29 mouse cellular contexts compared by ENCODE assay signal in genomic region chr10:60670166-60670565, GRCm38 (mm10). TPM values are rescaled to one million over a fixed set of nuclear protein-coding genes. Genes with fewer than 3 reads are reported as not detected.
A peak's percentile ranks its signal among the peaks of the same experiment; 100 is the strongest.
DNase-seq lines count a peak whose midpoint lies in the region; ATAC-seq and TF ChIP-seq lines count a peak whose summit lies in the region.
"Had no signal": no experiment of that assay in that cellular context is flagged by ENCODE, and none has a peak within 500 bp of the region (broad histone marks: within the 10 kb centered on the region; RNA-seq: fewer than 3 reads in every experiment).

No protein-coding gene starts in this region.

- no peak for TF ChIP-seq CTCF in gastrocnemius, adult 2 months (IDR thresholded peaks at IDR 0.05)

- H3K4me3 ChIP-seq in gastrocnemius, adult 2 months: no peak overlapping the region
- H3K4me3 ChIP-seq in heart, embryonic 11.5 days (ENCODE audit: low read depth, low read length): no peak overlapping the region
- H3K4me3 ChIP-seq: erythroblast, embryonic 14.5 days; heart, embryonic 15.5 days; hindbrain, embryonic 10.5 days; hindbrain, embryonic 15.5 days; limb, embryonic 13.5 days; lung, embryonic 15.5 days; midbrain, embryonic 13.5 days; neural tube, embryonic 13.5 days had no signal

- H3K4me1 ChIP-seq in heart, embryonic 11.5 days (ENCODE audit: control insufficient read depth, insufficient read depth, low read length): no peaks in the 10 kb centered on the region
- H3K4me1 ChIP-seq: heart, embryonic 15.5 days; hindbrain, embryonic 10.5 days; hindbrain, embryonic 15.5 days; limb, embryonic 13.5 days; lung, embryonic 15.5 days; midbrain, embryonic 13.5 days; neural tube, embryonic 13.5 days had no signal

- H3K4me2 ChIP-seq in heart, embryonic 11.5 days: no peak overlapping the region
- H3K4me2 ChIP-seq: heart, embryonic 15.5 days; hindbrain, embryonic 15.5 days; limb, embryonic 13.5 days; liver, embryonic 11.5 days; lung, embryonic 15.5 days; midbrain, embryonic 13.5 days; neural tube, embryonic 13.5 days had no signal

- no peaks in the 10 kb centered on the region for H3K36me3 ChIP-seq in heart, embryonic 11.5 days (ENCODE audit: control insufficient read depth, insufficient read depth, low read length)
- H3K36me3 ChIP-seq: heart, embryonic 15.5 days; hindbrain, embryonic 10.5 days; hindbrain, embryonic 15.5 days; limb, embryonic 13.5 days; lung, embryonic 15.5 days; midbrain, embryonic 13.5 days; neural tube, embryonic 13.5 days had no signal

- no peaks in the 10 kb centered on the region for H3K9me3 ChIP-seq in heart, embryonic 11.5 days (replicated peaks; ENCODE audit: control insufficient read depth, low read length)
- H3K9me3 ChIP-seq: heart, embryonic 15.5 days; hindbrain, embryonic 10.5 days; hindbrain, embryonic 15.5 days; limb, embryonic 13.5 days; lung, embryonic 15.5 days; midbrain, embryonic 13.5 days; neural tube, embryonic 13.5 days had no signal

- H3K9ac ChIP-seq in heart, embryonic 11.5 days (ENCODE audit: low read depth, low read length): no peak overlapping the region
- H3K9ac ChIP-seq: heart, embryonic 15.5 days; hindbrain, embryonic 15.5 days; limb, embryonic 13.5 days; lung, embryonic 15.5 days; midbrain, embryonic 13.5 days; neural tube, embryonic 13.5 days had no signal

- intact Hi-C loops in gastrocnemius, adult 2 months (cut with DNase I): no loop called here

- no peaks in the 10 kb centered on the region for H3K27me3 ChIP-seq in heart, embryonic 11.5 days (ENCODE audit: control insufficient read depth, insufficient read depth, low read length)
- H3K27me3 ChIP-seq: heart, embryonic 15.5 days; hindbrain, embryonic 15.5 days; limb, embryonic 13.5 days; lung, embryonic 15.5 days; midbrain, embryonic 13.5 days; neural tube, embryonic 13.5 days had no signal

- H3K27ac ChIP-seq in gastrocnemius, adult 2 months: peak overlapping the region; percentile 63; the same call in 1 of the 2 replicates
- no peak overlapping the region for H3K27ac ChIP-seq in heart, embryonic 11.5 days (ENCODE audit: low read depth, low read length)
- H3K27ac ChIP-seq: heart, embryonic 15.5 days; hindbrain, embryonic 10.5 days; hindbrain, embryonic 15.5 days; limb, embryonic 13.5 days; lung, embryonic 15.5 days; midbrain, embryonic 13.5 days; neural tube, embryonic 13.5 days had no signal

- WGBS in heart, embryonic 11.5 days (ENCODE audit: insufficient replicate concordance): 64% methylated on average over 8 of the region's 8 CpGs

- ATAC-seq in heart, embryonic 11.5 days (replicated peaks; ENCODE audit: insufficient number of reproducible peaks, low FRiP score, low TSS enrichment): no peak
- ATAC-seq in activated CD4-positive, CD25-positive, alpha-beta regulatory T cell, adult 4 months: no peak
- ATAC-seq: forebrain, embryonic 16.5 days; inflammation-experienced regulatory T-cells, adult 6 months; midbrain, embryonic 13.5 days had no signal

- DNase-seq in gastrocnemius, adult 2 months: no peak
- no peak for DNase-seq in gastrocnemius, adult 8-10 months (ENCODE audit: low spot score in 2 of 2)
- DNase-seq in heart, adult 9 months (ENCODE audit: low spot score in 2 of 2): peak; percentile 21 to 60
- DNase-seq in lung, postnatal 25 days (ENCODE audit: low spot score): peak; percentile 8
- no peak for DNase-seq in lung, postnatal 10 days
- DNase-seq: adrenal gland, adult 2 months; cerebellum, adult 11 months; cerebellum, adult 9-10 months; cerebellum, postnatal 36 days; gastrocnemius, postnatal 10 days; kidney, adult 11 months; kidney, postnatal 25 days; lung, postnatal 4 days; right cerebral cortex, postnatal 4 days; thymus, postnatal 4 days had no signal

RNA-seq across cellular contexts. Expression of gene Cdh23, which starts 26.1 kb away (rescaled TPM):
- total RNA-seq in gastrocnemius, adult 2 months (2021): 1 to 10 TPM; 1.8 to 2.8 TPM
- 1 to 10 TPM; 1.1 to 1.8 (median 1.4) TPM for total RNA-seq in gastrocnemius, adult 8-10 months (2022)
- 0.23 and 0.27 TPM in 2 replicates for polyA plus RNA-seq in heart, embryonic 11.5 days (2014; fragmentation: Nextera tagmentation; extraction: Ambion mirVana)
- polyA plus RNA-seq in activated CD4-positive, CD25-positive, alpha-beta regulatory T cell, adult 4 months (2017; shearing (Covaris generic)): 1 to 10 TPM; 4.0 to 5.5 TPM
- total RNA-seq: megakaryocyte-erythroid progenitor cell, adult 5-6 weeks had no signal

Comparison
In these comparisons a context has a peak if more than half of its experiments do, and no peak if none do; other contexts are left out.
1. DNase-seq: peak in heart, adult 9 months (2 of 2) and lung, postnatal 25 days (single experiment); none in gastrocnemius, adult 2 months (single experiment), gastrocnemius, adult 8-10 months (0 of 2) and lung, postnatal 10 days (single experiment).